Mouse (Mus musculus): ENCODE results near the gene Olfr3.

The Olfr3 gene

GRCm38 (mm10) chr2:36816932-36817331, at the start of gene Olfr3:
Gene Olfr3 (minus strand): TSS chr2:36817032.
- no peak for DNase-seq

GRCm38 (mm10) chr2:36862560-36862959, 45.7 kb upstream of the Olfr3 start, which contains the start of gene Olfr351:
Gene Olfr351 (minus strand): TSS chr2:36862660.
- DNase-seq, result no peak

- DNase-seq, result no peak
These were observed 29.2 kb upstream of the Olfr3 start, which contains the start of gene Olfr350 for GRCm38 (mm10) chr2:36846010-36846409. Gene Olfr350 (plus strand): TSS chr2:36846310.

- no peak for DNase-seq
These were observed 26.6 kb downstream of the Olfr3 start, which contains the start of gene Olfr50 for GRCm38 (mm10) chr2:36790238-36790637. Gene Olfr50 (plus strand): TSS chr2:36790538.

- no peak for DNase-seq
These were observed 32.9 kb downstream of the Olfr3 start, which contains the start of gene Olfr348 for GRCm38 (mm10) chr2:36783976-36784375. Gene Olfr348 (plus strand): TSS chr2:36784276.

Measured in kidney, postnatal 14 days (tissue).